Mouse (Mus musculus): Measurements from ENCODE around the gene Arap2. TPM values are rescaled to one million over a fixed set of nuclear protein-coding genes. Genes with fewer than 3 reads are reported as not detected.

Arap2 gene
- polyA plus RNA-seq, 1 experiment from 2014 or later = 6.5 TPM

DNA sequence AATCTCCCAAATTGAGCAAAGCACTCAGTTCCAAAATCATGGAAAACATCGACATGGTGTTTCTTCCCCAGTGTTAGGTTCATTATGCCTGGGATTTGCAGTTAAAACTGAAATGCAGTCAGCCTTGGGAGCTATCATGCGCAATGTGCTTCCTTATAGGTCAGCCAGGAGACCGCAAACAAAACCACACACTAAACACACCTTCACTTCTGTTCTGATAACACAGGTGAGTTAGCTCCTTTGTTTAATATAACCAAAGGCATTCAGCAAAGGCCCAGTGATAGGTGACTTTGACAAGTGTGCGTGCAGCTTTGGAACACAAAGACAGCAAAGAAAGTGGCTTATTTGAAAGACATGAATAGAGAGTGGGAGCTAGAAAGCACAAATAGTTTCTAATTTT lies 101.1 kb downstream of the Arap2 start:
- Histone ChIP-seq H3K4me3 (no peak overlapping the region), H3K9ac (no peak overlapping the region), H3K4me2 (no peak overlapping the region), H3K9me3 (no peaks in the 10 kb centered on the region), H3K27me3 (replicated peaks) (no peaks in the 10 kb centered on the region), H3K36me3 (replicated peaks) (no peaks in the 10 kb centered on the region), H3K27ac (no peak overlapping the region), H3K4me1 (no peaks in the 10 kb centered on the region)
- ATAC-seq (replicated peaks) = no peak
- 81% methylated on average over 4 of the region's 4 CpGs for WGBS

DNA sequence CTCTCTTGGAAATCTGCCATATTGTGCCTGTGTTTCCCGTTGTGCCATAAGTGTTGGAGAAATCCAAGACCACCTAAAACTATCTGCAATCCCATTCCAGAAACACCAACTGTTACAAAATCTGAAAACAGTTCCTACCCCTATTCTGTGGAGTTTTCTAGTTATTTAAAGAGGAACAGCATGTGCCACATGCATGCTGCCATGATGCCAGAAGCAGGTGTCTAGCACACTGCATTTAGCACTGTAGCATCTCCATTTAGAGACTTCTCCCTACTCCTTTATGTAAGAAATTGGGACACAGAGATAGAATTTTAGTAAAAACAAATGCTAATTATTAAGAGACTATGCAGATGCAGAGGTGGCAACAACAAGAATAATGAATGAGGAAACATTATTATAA lies 102.8 kb downstream of the Arap2 start:
- Histone ChIP-seq H3K27ac (no peak overlapping the region), H3K9ac (no peak overlapping the region), H3K4me1 (no peaks in the 10 kb centered on the region), H3K4me3 (no peak overlapping the region), H3K4me2 (no peak overlapping the region), H3K9me3 (no peaks in the 10 kb centered on the region), H3K36me3 (replicated peaks) (no peaks in the 10 kb centered on the region), H3K27me3 (replicated peaks) (no peaks in the 10 kb centered on the region)
- 78% methylated on average over 1 of the region's 1 CpGs for WGBS
- ATAC-seq (replicated peaks) = no peak

DNA sequence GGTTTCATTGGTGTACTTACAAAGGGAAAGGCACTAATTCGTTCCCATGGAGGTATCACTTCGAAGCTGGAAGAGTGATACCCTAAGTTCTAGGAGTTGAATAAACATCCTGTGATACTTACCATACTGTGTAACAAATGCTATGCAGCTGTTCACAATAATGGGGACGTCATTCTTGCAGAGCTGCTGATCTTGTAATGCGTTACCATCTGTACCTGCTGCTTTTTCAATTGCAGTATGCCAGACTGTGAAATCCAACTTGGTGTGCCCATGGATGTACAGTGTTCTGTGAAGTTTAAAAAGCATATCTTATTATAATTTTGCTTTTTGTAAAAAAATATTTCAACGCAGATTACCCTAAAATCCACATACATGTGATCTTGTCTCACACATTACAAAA lies 112.0 kb downstream of the Arap2 start:
- 78% methylated on average over 5 of the region's 5 CpGs for WGBS

DNA sequence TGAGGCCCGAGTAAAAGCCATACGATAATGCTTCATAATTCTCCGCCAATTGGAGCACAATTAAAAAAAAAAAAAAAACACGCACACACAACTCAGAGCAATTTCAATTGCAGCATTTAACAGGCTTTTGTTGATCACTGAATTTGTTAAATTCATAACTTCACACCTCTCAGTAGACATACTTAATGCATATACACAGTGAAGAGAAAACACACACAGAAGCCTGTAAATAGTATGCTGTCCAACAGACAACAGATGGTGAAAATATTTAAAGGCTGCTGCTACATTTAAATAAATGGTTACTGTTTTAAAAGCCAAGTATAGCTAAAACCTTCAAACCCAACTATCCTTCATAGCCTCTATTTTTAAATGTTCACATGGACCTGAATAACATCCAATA lies 123.6 kb downstream of the Arap2 start:
- H3K9me3 ChIP-seq = no peaks in the 10 kb centered on the region
- no peak overlapping the region for H3K9ac ChIP-seq
- WGBS = 94% methylated on average over 4 of the region's 4 CpGs
- H3K36me3 ChIP-seq (replicated peaks) = no peaks in the 10 kb centered on the region
- H3K27me3 ChIP-seq (replicated peaks) = no peaks in the 10 kb centered on the region
- H3K4me1 ChIP-seq = no peaks in the 10 kb centered on the region
- H3K4me2 ChIP-seq = no peak overlapping the region
- no peak overlapping the region for H3K27ac ChIP-seq
- no peak overlapping the region for H3K4me3 ChIP-seq
- no peak for ATAC-seq (replicated peaks)

More for the DNA sequence above, 112.0 kb downstream of the Arap2 start:
- Histone ChIP-seq H3K9ac (no peak overlapping the region), H3K27ac (no peak overlapping the region), H3K4me3 (no peak overlapping the region), H3K9me3 (no peaks in the 10 kb centered on the region), H3K36me3 (replicated peaks) (no peaks in the 10 kb centered on the region), H3K4me1 (no peaks in the 10 kb centered on the region), H3K27me3 (replicated peaks) (no peaks in the 10 kb centered on the region), H3K4me2 (no peak overlapping the region)
- no peak for ATAC-seq (replicated peaks)

DNA sequence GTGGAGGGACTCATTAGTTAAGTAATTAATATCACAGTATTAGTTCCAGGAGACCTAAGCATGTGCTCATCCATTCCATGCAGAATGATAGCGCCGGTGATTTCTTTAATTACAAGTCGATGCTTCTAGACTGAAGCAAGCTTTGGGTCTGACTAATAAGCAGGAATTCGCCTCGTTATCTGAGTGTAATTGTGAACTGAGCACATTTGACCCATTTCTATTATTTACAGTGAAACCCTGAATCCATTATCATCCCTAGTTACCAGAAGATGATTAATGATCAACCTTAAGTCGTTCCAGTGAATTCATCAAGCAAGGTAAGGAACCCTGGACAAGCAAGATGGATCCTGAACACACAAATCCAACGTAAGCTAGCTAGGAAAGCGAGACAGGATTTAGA lies 125.5 kb downstream of the Arap2 start:
- Histone ChIP-seq H3K4me3 (no peak overlapping the region), H3K27me3 (replicated peaks) (no peaks in the 10 kb centered on the region), H3K27ac (no peak overlapping the region), H3K4me2 (no peak overlapping the region), H3K36me3 (replicated peaks) (no peaks in the 10 kb centered on the region), H3K9me3 (no peaks in the 10 kb centered on the region), H3K4me1 (no peaks in the 10 kb centered on the region), H3K9ac (no peak overlapping the region)
- WGBS = 65% methylated on average over 8 of the region's 8 CpGs
- no peak for ATAC-seq (replicated peaks)

DNA sequence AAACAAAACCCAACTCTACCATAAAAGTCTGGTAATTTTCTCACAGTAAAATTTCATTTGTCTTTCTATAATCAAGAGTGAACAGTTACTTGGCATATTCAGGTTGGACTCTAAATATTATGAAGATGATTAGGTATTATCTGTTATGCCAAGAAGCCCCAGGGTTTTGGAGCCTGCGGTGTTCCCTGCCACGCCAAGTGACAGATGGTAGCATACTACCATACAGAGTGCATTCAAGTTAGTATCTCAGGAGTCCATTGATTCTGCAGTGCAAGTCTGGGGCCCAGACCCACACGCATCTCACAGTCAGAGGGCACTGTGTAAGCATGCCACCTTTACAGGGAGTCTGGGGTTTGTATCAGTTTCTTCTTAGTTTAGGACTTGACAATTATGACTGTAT lies 129.6 kb downstream of the Arap2 start:
- 80% methylated on average over 3 of the region's 3 CpGs for WGBS
- H3K36me3 ChIP-seq (replicated peaks) = no peaks in the 10 kb centered on the region
- H3K27ac ChIP-seq = no peak overlapping the region
- H3K27me3 ChIP-seq (replicated peaks) = no peaks in the 10 kb centered on the region
- no peaks in the 10 kb centered on the region for H3K4me1 ChIP-seq
- no peak for ATAC-seq (replicated peaks)
- no peaks in the 10 kb centered on the region for H3K9me3 ChIP-seq
- H3K9ac ChIP-seq = no peak overlapping the region
- no peak overlapping the region for H3K4me3 ChIP-seq
- no peak overlapping the region for H3K4me2 ChIP-seq

DNA sequence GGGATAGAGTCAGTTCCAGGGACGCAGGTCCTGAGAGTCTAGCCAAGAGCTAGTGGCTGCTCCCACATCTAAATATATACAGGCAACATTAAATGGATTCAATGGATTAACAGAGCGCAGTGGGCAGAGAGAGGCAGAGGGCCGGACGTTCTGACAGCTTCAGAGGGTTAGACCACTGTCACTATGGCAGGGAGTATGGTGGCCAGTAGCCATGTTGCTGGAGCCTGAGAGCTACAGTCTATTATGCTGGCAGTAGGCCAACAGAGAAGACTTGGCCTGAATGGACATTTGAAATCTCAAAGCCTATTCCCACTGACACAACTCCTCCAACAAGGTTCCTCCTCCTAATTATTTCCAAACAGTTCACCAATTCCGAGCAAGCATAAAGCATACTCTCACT lies 137.1 kb downstream of the Arap2 start:
- no peak for ATAC-seq (replicated peaks)
- Histone ChIP-seq H3K4me1 (no peaks in the 10 kb centered on the region), H3K36me3 (replicated peaks) (no peaks in the 10 kb centered on the region), H3K27ac (no peak overlapping the region), H3K27me3 (replicated peaks) (no peaks in the 10 kb centered on the region), H3K9me3 (no peaks in the 10 kb centered on the region), H3K9ac (no peak overlapping the region), H3K4me2 (no peak overlapping the region), H3K4me3 (no peak overlapping the region)
- WGBS = 84% methylated on average over 5 of the region's 5 CpGs

DNA sequence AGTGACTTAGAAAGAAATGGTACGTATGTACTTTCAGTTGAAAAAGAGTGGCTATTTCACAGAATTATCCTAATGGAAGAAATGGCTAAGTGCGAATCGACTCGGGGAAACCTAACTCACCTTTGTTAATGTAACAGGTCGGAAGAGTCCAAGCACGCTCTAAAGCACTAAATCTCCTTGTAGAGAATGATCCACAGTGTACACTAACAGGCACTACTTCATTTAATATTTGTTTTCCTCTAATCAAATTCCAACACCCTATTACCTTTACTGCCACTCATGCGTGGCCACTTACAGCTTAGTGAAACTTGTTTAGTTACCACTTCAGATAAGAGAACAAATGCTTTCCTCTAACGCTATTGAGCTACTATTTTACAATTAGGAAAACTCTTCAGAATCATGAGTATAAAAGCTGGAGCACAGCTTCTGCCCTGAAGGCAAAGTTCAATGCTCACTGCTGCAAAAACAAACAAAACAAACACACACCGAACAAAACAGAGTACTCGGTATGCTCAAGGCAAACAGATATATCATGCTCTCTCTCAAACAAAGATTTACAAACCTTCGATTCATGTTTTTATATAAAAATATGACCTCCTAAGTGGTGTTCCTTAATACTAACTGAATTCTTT lies 143.0 kb downstream of the Arap2 start:
- Histone ChIP-seq H3K27ac (no peak overlapping the region), H3K9me3 (no peaks in the 10 kb centered on the region), H3K4me2 (no peak overlapping the region), H3K36me3 (replicated peaks) (no peaks in the 10 kb centered on the region), H3K4me1 (no peaks in the 10 kb centered on the region), H3K9ac (no peak overlapping the region), H3K27me3 (replicated peaks) (no peaks in the 10 kb centered on the region), H3K4me3 (no peak overlapping the region)
- WGBS = 86% methylated on average over 11 of the region's 11 CpGs
- ATAC-seq (replicated peaks) = no peak

DNA sequence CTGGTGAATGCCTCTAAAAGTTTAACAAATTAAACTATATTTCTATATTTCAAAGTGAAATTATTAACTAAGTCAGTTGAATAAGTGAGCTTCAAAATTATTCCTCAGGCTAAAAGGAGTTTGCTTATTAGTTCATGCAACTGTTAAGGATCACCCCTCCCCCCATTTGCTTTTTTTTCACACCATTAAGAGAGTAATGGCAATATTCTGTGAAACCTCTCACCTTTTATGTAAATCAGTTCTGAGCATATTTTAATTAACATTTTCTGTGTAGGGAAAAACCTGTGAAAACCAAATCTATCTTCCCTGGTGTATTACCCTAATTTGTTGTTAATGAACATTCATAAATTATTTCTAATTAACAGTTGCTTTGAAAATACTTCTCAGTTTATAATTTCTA lies 147.7 kb downstream of the Arap2 start:
- Histone ChIP-seq H3K27ac (no peak overlapping the region), H3K27me3 (replicated peaks) (no peaks in the 10 kb centered on the region), H3K9me3 (no peaks in the 10 kb centered on the region), H3K4me3 (no peak overlapping the region), H3K4me2 (no peak overlapping the region), H3K9ac (no peak overlapping the region), H3K4me1 (no peaks in the 10 kb centered on the region), H3K36me3 (replicated peaks) (no peaks in the 10 kb centered on the region)
- no peak for ATAC-seq (replicated peaks)

DNA sequence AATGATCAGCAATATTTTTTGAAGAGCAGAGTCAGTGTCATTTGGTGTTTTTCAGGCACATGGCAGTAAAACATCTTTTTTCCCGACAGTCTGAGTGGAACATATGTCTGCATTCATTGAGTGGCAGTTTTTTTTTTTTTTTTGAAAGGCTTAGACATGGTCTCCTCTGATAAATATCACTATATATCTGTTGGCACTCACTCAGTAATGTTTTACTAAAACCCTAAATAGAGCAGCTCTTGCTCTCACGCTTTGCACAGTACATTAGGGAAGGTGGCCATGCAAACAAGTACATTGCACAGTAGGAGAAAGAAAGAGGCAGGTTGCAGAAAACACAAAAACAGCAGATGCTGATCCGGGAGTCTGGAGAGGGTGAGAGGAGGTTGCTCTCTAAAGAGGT lies 154.0 kb downstream of the Arap2 start:
- H3K9me3 ChIP-seq = no peaks in the 10 kb centered on the region
- no peak overlapping the region for H3K4me2 ChIP-seq
- no peaks in the 10 kb centered on the region for H3K36me3 ChIP-seq (replicated peaks)
- 66% methylated on average over 3 of the region's 3 CpGs for WGBS
- H3K27ac ChIP-seq = no peak overlapping the region
- ATAC-seq (replicated peaks) = no peak
- H3K4me3 ChIP-seq = no peak overlapping the region
- H3K27me3 ChIP-seq (replicated peaks) = no peaks in the 10 kb centered on the region
- no peaks in the 10 kb centered on the region for H3K4me1 ChIP-seq
- H3K9ac ChIP-seq = no peak overlapping the region

DNA sequence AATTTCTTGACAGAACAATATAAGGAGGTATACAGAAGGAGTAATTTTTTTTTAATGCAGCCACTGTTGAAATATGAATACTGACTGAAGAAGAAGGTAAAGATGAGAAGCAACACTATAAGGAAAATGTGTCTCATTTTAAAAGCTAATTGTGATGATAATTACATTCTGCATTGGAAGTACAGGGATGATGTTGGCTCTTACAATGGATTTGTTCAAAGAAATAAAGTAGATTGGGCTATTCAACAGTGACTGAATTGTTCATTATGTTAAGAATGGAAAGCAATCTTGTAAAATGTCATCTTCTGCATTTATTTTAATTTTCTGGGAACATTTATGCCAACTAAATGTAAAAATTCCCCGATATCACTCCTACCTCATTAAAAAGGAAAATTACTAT lies 178.6 kb downstream of the Arap2 start:
- WGBS = 83% methylated on average over 1 of the region's 1 CpGs
- no peaks in the 10 kb centered on the region for H3K9me3 ChIP-seq
- H3K4me2 ChIP-seq = no peak overlapping the region
- no peaks in the 10 kb centered on the region for H3K36me3 ChIP-seq (replicated peaks)
- no peaks in the 10 kb centered on the region for H3K4me1 ChIP-seq
- H3K27ac ChIP-seq = no peak overlapping the region
- no peaks in the 10 kb centered on the region for H3K27me3 ChIP-seq (replicated peaks)
- H3K9ac ChIP-seq = no peak overlapping the region
- no peak for ATAC-seq (replicated peaks)
- H3K4me3 ChIP-seq = no peak overlapping the region

DNA sequence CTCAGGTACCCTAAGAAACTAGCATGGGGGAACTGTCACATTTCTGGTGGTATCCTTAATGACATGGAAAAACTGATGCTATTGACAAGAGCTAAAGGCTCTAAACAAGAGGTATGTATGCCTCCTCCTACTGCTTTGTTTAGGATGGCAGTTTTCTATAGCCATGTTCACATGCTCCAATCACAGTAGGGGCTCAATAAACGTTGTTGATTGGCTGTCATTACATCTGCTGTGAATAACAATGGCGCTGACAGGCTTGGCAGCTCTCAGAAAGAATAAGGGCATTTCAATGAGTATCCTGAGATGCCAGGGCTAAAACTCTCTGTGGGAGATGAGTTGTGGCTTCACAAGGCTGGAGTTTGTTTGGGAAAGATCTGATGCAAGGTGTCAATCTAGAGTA lies 183.3 kb downstream of the Arap2 start:
- WGBS = 29% methylated on average over 2 of the region's 2 CpGs
- no peak overlapping the region for H3K27ac ChIP-seq
- H3K4me3 ChIP-seq = no peak overlapping the region
- no peaks in the 10 kb centered on the region for H3K27me3 ChIP-seq (replicated peaks)
- ATAC-seq (replicated peaks) = no peak
- H3K9ac ChIP-seq = no peak overlapping the region
- H3K4me2 ChIP-seq = no peak overlapping the region
- H3K36me3 ChIP-seq (replicated peaks) = no peaks in the 10 kb centered on the region
- H3K4me1 ChIP-seq = no peaks in the 10 kb centered on the region
- H3K9me3 ChIP-seq = no peaks in the 10 kb centered on the region

DNA sequence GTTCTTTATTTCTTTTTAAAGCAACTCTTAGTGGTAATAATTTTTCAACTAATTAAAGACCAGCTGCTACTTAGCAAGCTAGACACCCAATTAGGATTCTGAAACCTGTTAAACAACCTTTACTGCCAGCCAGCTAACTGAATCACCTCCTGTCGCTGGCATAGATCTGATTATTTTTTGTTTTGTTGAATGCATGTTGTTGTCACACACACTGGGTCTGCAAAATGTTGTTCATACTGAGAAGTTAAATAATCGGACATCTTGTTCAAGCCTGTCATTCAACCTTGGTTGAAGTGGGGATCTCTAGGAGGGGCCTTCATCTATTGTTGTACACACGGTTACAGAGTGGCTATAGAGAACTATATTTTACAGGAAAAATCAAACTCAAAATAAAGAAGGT lies 184.3 kb downstream of the Arap2 start:
- no peak overlapping the region for H3K4me3 ChIP-seq
- no peaks in the 10 kb centered on the region for H3K9me3 ChIP-seq
- no peaks in the 10 kb centered on the region for H3K4me1 ChIP-seq
- H3K27me3 ChIP-seq (replicated peaks) = no peaks in the 10 kb centered on the region
- H3K4me2 ChIP-seq = no peak overlapping the region
- H3K36me3 ChIP-seq (replicated peaks) = no peaks in the 10 kb centered on the region
- no peak for ATAC-seq (replicated peaks)
- H3K9ac ChIP-seq = no peak overlapping the region
- 63% methylated on average over 3 of the region's 3 CpGs for WGBS
- H3K27ac ChIP-seq = no peak overlapping the region

Data from midbrain, embryonic 15.5 days (tissue).